Mouse (Mus musculus): ENCODE measurements around the gene Abhd17b. TPM values are rescaled to one million over a fixed set of nuclear protein-coding genes. Genes with fewer than 3 reads are reported as not detected.

Abhd17b gene
- polyA plus RNA-seq, 1 experiment from 2014 or later: 18.1 TPM

GRCm38 (mm10) chr19:21654788-21655187, 1.8 kb downstream of the Abhd17b start:
- no peaks in the 10 kb centered on the region for H3K9me3 ChIP-seq (replicated peaks)
- no peaks in the 10 kb centered on the region for H3K36me3 ChIP-seq
- H3K27me3 ChIP-seq: no peaks in the 10 kb centered on the region
- H3K4me2 ChIP-seq: peak overlapping the region; percentile 73
- no peak for ATAC-seq (replicated peaks; ENCODE audit: insufficient number of reproducible peaks, insufficient read depth, low FRiP score, low read depth)
- H3K27ac ChIP-seq: no peak overlapping the region
- peaks cover 24% of the 10 kb centered on the region for H3K4me1 ChIP-seq (replicated peaks)
- H3K9ac ChIP-seq: peak overlapping the region; percentile 96
- WGBS: 66% methylated on average over 7 of the region's 7 CpGs
- H3K4me3 ChIP-seq: peak overlapping the region; percentile 64

DNA sequence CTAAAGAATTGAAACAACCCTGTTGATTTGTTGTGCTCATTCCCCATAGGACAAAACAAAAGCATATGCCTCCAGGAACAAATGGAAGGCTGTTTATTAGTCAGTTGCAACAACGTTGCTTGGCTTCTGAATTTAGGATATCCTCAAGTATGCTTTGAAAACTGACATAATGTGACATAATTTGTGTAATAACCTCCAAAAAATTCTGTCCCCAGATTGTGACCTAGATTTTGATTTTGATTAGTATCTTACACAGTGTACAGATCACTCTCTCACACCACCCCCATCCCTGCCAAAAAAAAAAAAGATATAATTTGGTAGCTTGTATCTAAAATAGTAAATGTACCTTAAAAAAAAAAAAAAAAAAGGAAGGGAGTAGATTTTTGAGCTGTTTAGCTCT, 7.7 kb downstream of the Abhd17b start:
- WGBS: 93% methylated on average over 1 of the region's 1 CpGs
- no peak for ATAC-seq (replicated peaks; ENCODE audit: insufficient number of reproducible peaks, insufficient read depth, low FRiP score, low read depth)
- Histone ChIP-seq H3K27ac (no peak overlapping the region), H3K9ac (no peak overlapping the region), H3K4me3 (no peak overlapping the region), H3K27me3 (no peaks in the 10 kb centered on the region), H3K4me2 (no peak overlapping the region), H3K9me3 (replicated peaks) (no peaks in the 10 kb centered on the region), H3K36me3 (no peaks in the 10 kb centered on the region), H3K4me1 (replicated peaks) (no peaks in the 10 kb centered on the region)

- H3K4me2 ChIP-seq: no peak overlapping the region
- H3K9me3 ChIP-seq (replicated peaks): no peaks in the 10 kb centered on the region
- ATAC-seq (replicated peaks; ENCODE audit: insufficient number of reproducible peaks, insufficient read depth, low FRiP score, low read depth): no peak
- no peaks in the 10 kb centered on the region for H3K36me3 ChIP-seq
- WGBS: 72% methylated on average over 4 of the region's 4 CpGs
- no peak overlapping the region for H3K4me3 ChIP-seq
- H3K27ac ChIP-seq: no peak overlapping the region
- no peaks in the 10 kb centered on the region for H3K4me1 ChIP-seq (replicated peaks)
- H3K27me3 ChIP-seq: no peaks in the 10 kb centered on the region
- no peak overlapping the region for H3K9ac ChIP-seq
These were observed 10.9 kb downstream of the Abhd17b start for GRCm38 (mm10) chr19:21663756-21664456.

DNA sequence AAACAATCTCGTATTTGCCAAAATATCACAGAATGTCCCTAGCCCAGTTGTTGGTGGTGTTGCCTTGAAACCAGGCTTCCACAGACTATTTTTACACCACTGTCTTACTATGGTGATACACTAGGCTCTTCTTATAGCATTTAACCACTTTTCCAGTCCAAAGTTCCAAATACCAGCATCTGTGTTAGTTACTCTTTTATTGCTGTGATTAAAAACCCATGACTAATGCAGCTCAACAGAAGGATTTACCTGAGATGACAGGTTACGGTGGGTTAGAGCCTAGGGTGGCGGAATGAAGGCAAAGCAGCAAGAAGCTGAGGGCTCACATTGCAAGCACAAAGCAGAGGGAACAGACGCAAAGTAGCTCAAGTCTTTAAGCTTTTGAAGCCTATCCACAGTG, 16.7 kb downstream of the Abhd17b start:
- 92% methylated on average over 4 of the region's 4 CpGs for WGBS
- ATAC-seq (replicated peaks; ENCODE audit: insufficient number of reproducible peaks, insufficient read depth, low FRiP score, low read depth): no peak
- no peaks in the 10 kb centered on the region for H3K9me3 ChIP-seq (replicated peaks)
- H3K27me3 ChIP-seq: no peaks in the 10 kb centered on the region
- no peak overlapping the region for H3K9ac ChIP-seq
- peaks cover 4% of the 10 kb centered on the region; the same call in 1 of the 2 replicates for H3K36me3 ChIP-seq
- no peak overlapping the region for H3K4me3 ChIP-seq
- H3K4me2 ChIP-seq: no peak overlapping the region
- H3K27ac ChIP-seq: no peak overlapping the region
- peaks cover 4% of the 10 kb centered on the region; the same call in 1 of the 2 replicates for H3K4me1 ChIP-seq (replicated peaks)

DNA sequence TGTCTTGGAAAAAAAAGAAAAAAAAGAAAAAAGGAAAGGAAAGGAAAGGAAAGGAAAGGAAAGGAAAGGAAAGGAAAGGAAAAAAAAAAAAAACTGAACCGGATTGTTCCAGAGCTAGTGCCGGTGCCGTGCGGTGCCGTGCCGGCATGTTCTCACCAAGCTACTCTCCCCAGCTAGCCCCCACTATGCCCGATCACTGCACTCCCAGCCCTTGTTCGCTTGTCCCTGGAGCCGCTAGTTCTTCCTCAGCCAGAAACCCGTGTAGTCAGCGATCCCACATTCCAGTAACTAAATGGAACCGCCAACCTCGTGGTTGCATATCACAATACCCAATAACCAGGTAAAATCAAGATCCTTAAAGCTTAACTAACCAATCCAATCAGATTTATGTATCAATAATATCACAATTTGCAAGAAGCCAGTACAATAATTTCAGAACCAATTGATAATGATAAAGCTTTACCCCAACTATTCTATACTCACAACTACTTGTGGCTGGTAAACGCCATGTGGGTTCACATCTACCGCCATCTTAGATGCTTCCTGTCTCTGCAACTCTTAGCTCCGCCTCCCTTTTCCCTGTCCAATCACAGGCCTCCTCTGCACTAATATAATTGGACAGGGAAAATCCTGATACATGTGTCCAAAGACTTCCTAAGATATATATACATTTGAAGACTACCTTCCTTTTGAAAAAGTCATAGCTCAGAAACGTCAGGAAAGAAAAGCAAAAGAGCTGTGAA, 21.5 kb downstream of the Abhd17b start:
- no peak overlapping the region for H3K4me2 ChIP-seq
- H3K4me1 ChIP-seq (replicated peaks): peaks cover 4% of the 10 kb centered on the region; the same call in 1 of the 2 replicates
- H3K27me3 ChIP-seq: no peaks in the 10 kb centered on the region
- no peak overlapping the region for H3K27ac ChIP-seq
- H3K9ac ChIP-seq: no peak overlapping the region
- H3K4me3 ChIP-seq: no peak overlapping the region
- no peaks in the 10 kb centered on the region for H3K9me3 ChIP-seq (replicated peaks)
- ATAC-seq (replicated peaks; ENCODE audit: insufficient number of reproducible peaks, insufficient read depth, low FRiP score, low read depth): no peak
- H3K36me3 ChIP-seq: peaks cover 7% of the 10 kb centered on the region; the same call in 1 of the 2 replicates
- 97% methylated on average over 17 of the region's 17 CpGs for WGBS

- Histone ChIP-seq H3K4me3 (no peak overlapping the region), H3K4me2 (no peak overlapping the region), H3K9ac (no peak overlapping the region), H3K4me1 (replicated peaks) (no peaks in the 10 kb centered on the region), H3K9me3 (replicated peaks) (no peaks in the 10 kb centered on the region), H3K36me3 (peaks cover 18% of the 10 kb centered on the region), H3K27me3 (no peaks in the 10 kb centered on the region), H3K27ac (no peak overlapping the region)
- WGBS: 90% methylated on average over 3 of the region's 3 CpGs
- no peak for ATAC-seq (replicated peaks; ENCODE audit: insufficient number of reproducible peaks, insufficient read depth, low FRiP score, low read depth)
These were observed 27.1 kb downstream of the Abhd17b start for GRCm38 (mm10) chr19:21680091-21680490.

GRCm38 (mm10) chr19:21680986-21681385, 28.0 kb downstream of the Abhd17b start:
- Histone ChIP-seq H3K4me2 (no peak overlapping the region), H3K4me3 (no peak overlapping the region), H3K27ac (no peak overlapping the region), H3K36me3 (peaks cover 18% of the 10 kb centered on the region), H3K9me3 (replicated peaks) (no peaks in the 10 kb centered on the region), H3K27me3 (no peaks in the 10 kb centered on the region), H3K9ac (no peak overlapping the region), H3K4me1 (replicated peaks) (no peaks in the 10 kb centered on the region)
- 93% methylated on average over 10 of the region's 10 CpGs for WGBS
- ATAC-seq (replicated peaks; ENCODE audit: insufficient number of reproducible peaks, insufficient read depth, low FRiP score, low read depth): no peak

- Histone ChIP-seq H3K4me3 (no peak overlapping the region), H3K9ac (no peak overlapping the region), H3K4me1 (replicated peaks) (peaks cover 3% of the 10 kb centered on the region; the same call in 1 of the 2 replicates), H3K36me3 (no peaks in the 10 kb centered on the region), H3K4me2 (no peak overlapping the region), H3K27me3 (no peaks in the 10 kb centered on the region), H3K9me3 (replicated peaks) (no peaks in the 10 kb centered on the region), H3K27ac (no peak overlapping the region)
- WGBS: 63% methylated on average over 3 of the region's 3 CpGs
- no peak for ATAC-seq (replicated peaks; ENCODE audit: insufficient number of reproducible peaks, insufficient read depth, low FRiP score, low read depth)
These were observed 60.5 kb downstream of the Abhd17b start for GRCm38 (mm10) chr19:21713260-21714031.

DNA sequence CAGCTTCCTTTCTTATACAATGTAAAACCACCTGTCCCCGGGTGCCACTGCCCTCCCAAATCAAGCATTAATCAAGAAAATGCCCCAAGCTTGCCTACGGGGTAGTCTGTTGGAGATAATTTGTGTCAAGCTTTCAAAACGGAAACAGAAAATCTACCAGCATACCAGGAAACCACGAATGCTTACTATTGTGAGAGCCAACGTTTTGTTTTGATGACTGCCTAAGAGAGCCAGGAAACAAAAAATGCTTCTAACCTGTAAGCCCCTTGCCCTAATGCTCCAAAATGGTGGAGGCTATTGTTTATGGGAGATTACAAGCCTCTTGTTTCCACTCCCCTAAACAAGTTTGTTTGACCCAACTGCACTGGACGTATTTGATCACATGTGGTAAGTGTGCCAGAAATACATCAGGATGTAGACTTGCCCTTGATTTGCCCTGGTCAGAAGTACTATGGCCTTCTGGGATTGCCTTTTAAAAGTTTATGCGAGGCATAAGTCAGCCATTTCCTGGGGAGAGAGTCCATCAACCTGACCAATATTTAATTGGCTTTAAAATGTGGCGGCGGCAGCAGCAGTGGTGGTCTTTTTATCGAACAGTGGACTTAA, 61.4 kb downstream of the Abhd17b start:
- no peak for ATAC-seq (replicated peaks; ENCODE audit: insufficient number of reproducible peaks, insufficient read depth, low FRiP score, low read depth)
- Histone ChIP-seq H3K36me3 (no peaks in the 10 kb centered on the region), H3K4me2 (no peak overlapping the region), H3K27ac (no peak overlapping the region), H3K27me3 (no peaks in the 10 kb centered on the region), H3K4me3 (no peak overlapping the region), H3K9ac (no peak overlapping the region), H3K4me1 (replicated peaks) (peaks cover 3% of the 10 kb centered on the region; the same call in 1 of the 2 replicates), H3K9me3 (replicated peaks) (no peaks in the 10 kb centered on the region)
- WGBS: 69% methylated on average over 10 of the region's 10 CpGs

DNA sequence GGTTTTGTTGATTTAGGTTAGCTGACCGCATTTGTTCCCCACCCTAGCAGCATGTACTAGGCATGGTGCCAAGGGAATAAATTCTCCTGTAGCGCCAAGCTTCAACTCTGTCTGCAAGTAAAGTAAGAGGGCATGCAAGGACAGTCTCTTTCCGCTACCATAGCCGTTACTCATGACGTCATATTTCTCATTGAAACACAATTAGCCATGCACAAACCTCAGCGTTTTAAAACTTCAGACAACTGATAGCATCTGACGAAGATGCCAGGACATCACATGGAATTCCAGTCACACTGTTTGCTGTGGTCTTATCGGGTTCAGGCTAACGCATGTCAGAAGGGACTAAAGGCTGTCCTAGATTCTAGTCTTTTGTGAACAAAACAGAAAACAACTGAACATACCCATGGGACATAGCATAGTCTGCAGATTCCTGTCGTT, 62.0 kb downstream of the Abhd17b start:
- no peaks in the 10 kb centered on the region for H3K27me3 ChIP-seq
- no peak for ATAC-seq (replicated peaks; ENCODE audit: insufficient number of reproducible peaks, insufficient read depth, low FRiP score, low read depth)
- H3K4me1 ChIP-seq (replicated peaks): peaks cover 3% of the 10 kb centered on the region; the same call in 1 of the 2 replicates
- H3K4me2 ChIP-seq: no peak overlapping the region
- H3K9me3 ChIP-seq (replicated peaks): no peaks in the 10 kb centered on the region
- no peak overlapping the region for H3K4me3 ChIP-seq
- no peak overlapping the region for H3K9ac ChIP-seq
- H3K27ac ChIP-seq: no peak overlapping the region
- H3K36me3 ChIP-seq: no peaks in the 10 kb centered on the region
- WGBS: 43% methylated on average over 10 of the region's 10 CpGs

- no peak for ATAC-seq (replicated peaks; ENCODE audit: insufficient number of reproducible peaks, insufficient read depth, low FRiP score, low read depth)
- no peak overlapping the region for H3K27ac ChIP-seq
- H3K27me3 ChIP-seq: no peaks in the 10 kb centered on the region
- no peaks in the 10 kb centered on the region for H3K36me3 ChIP-seq
- peaks cover 3% of the 10 kb centered on the region; the same call in 1 of the 2 replicates for H3K4me1 ChIP-seq (replicated peaks)
- 82% methylated on average over 9 of the region's 9 CpGs for WGBS
- H3K4me3 ChIP-seq: no peak overlapping the region
- H3K9ac ChIP-seq: no peak overlapping the region
- no peak overlapping the region for H3K4me2 ChIP-seq
- no peaks in the 10 kb centered on the region for H3K9me3 ChIP-seq (replicated peaks)
These were observed 62.5 kb downstream of the Abhd17b start for GRCm38 (mm10) chr19:21715515-21715914.

Measured in heart, embryonic 15.5 days (tissue).